Mouse (Mus musculus): Measurements from ENCODE around the gene Dxo.

GRCm38 (mm10) chr17:34844884-34845283 lies 8.1 kb downstream of the Dxo start:
- TF ChIP-seq SRF (IDR thresholded peaks at IDR 0.05; ENCODE audit: control insufficient read depth, insufficient read length, low read depth), result no peak
- TF ChIP-seq TCF3 (IDR thresholded peaks at IDR 0.05; ENCODE audit: insufficient read length, low read depth), result no peak
